8 mouse cellular contexts compared by ENCODE assay signal in genomic region chr7:121640998-121641762, GRCm38 (mm10).
A peak's percentile ranks its signal among the peaks of the same experiment; 100 is the strongest.
DNase-seq lines count a peak whose midpoint lies in the region; ATAC-seq and TF ChIP-seq lines count a peak whose summit lies in the region.

No protein-coding gene starts in this region.

- H3K27ac ChIP-seq in testis, adult 2 months (ENCODE audit: control insufficient read depth, insufficient read depth, low read depth, low read length) = peak overlapping the region; percentile 67
- H3K27ac ChIP-seq in limb, embryonic 14.5 days (replicated peaks; ENCODE audit: low read depth, low read length) = no peak overlapping the region
- H3K27ac ChIP-seq in neural tube, embryonic 11.5 days (ENCODE audit: low read depth, low read length) = no peak overlapping the region

- H3K9me3 ChIP-seq in limb, embryonic 14.5 days (ENCODE audit: control insufficient read depth, low read length) = no peaks in the 10 kb centered on the region
- no peaks in the 10 kb centered on the region for H3K9me3 ChIP-seq in neural tube, embryonic 11.5 days (ENCODE audit: control insufficient read depth, low read length)

- H3K4me3 ChIP-seq in testis, adult 2 months (ENCODE audit: control insufficient read depth, low read depth, low read length) = peak overlapping the region; percentile 17; the same call in 1 of the 2 replicates
- H3K4me3 ChIP-seq in limb, embryonic 14.5 days (replicated peaks; ENCODE audit: low read length) = no peak overlapping the region
- H3K4me3 ChIP-seq in neural tube, embryonic 11.5 days (ENCODE audit: low read depth, low read length) = no peak overlapping the region

- H3K36me3 ChIP-seq in testis, adult 2 months (ENCODE audit: control insufficient read depth, insufficient read depth, low read length) = no peaks in the 10 kb centered on the region; the same call in 1 of the 2 replicates
- H3K36me3 ChIP-seq in limb, embryonic 14.5 days (ENCODE audit: control insufficient read depth, insufficient read depth, low read length) = peaks cover 6% of the 10 kb centered on the region; the same call in 1 of the 2 replicates
- H3K36me3 ChIP-seq in neural tube, embryonic 11.5 days (ENCODE audit: control insufficient read depth, insufficient read depth, low read length) = no peaks in the 10 kb centered on the region

- 58% methylated on average over 12 of the region's 12 CpGs for WGBS in limb, embryonic 14.5 days
- 65% methylated on average over 12 of the region's 12 CpGs for WGBS in neural tube, embryonic 11.5 days

- no peaks in the 10 kb centered on the region for H3K27me3 ChIP-seq in testis, adult 2 months (ENCODE audit: control insufficient read depth, insufficient read depth, low read length)
- no peaks in the 10 kb centered on the region for H3K27me3 ChIP-seq in limb, embryonic 14.5 days (ENCODE audit: control insufficient read depth, insufficient read depth, low read length)
- H3K27me3 ChIP-seq in neural tube, embryonic 11.5 days (ENCODE audit: control insufficient read depth, insufficient read depth, low read length) = no peaks in the 10 kb centered on the region

- H3K9ac ChIP-seq in limb, embryonic 14.5 days (ENCODE audit: low read depth, low read length, severe bottlenecking) = no peak overlapping the region
- H3K9ac ChIP-seq in neural tube, embryonic 11.5 days (ENCODE audit: low read length) = no peak overlapping the region

- H3K4me2 ChIP-seq in limb, embryonic 14.5 days (replicated peaks; ENCODE audit: low read depth, low read length, severe bottlenecking) = no peak overlapping the region
- H3K4me2 ChIP-seq in neural tube, embryonic 11.5 days (ENCODE audit: low read depth) = no peak overlapping the region

- TF ChIP-seq CTCF in testis, adult 2 months (IDR thresholded peaks at IDR 0.05; ENCODE audit: control insufficient read depth, insufficient read depth, insufficient replicate concordance, low read depth, low read length) = no peak

- no peak for DNase-seq in testis, postnatal 14 days (ENCODE audit: low spot score)
- peak; percentile 76 for DNase-seq in adrenal gland, postnatal 10 days
- DNase-seq in embryo, embryonic 9.5 days (ENCODE audit: extremely low spot score) = peak; percentile 44
- DNase-seq in limb, embryonic 14.5 days (ENCODE audit: low spot score) = peak; percentile 61
- peak; percentile 53 for DNase-seq in neural tube, embryonic 11.5 days (ENCODE audit: low spot score)
- DNase-seq in yolk sac, embryonic 10.5 days (ENCODE audit: low spot score) = peak; percentile 21

- no peaks in the 10 kb centered on the region for H3K4me1 ChIP-seq in testis, adult 2 months (ENCODE audit: control insufficient read depth, insufficient read depth, low read length)
- H3K4me1 ChIP-seq in limb, embryonic 14.5 days (ENCODE audit: control insufficient read depth, insufficient read depth, low read length) = no peaks in the 10 kb centered on the region
- H3K4me1 ChIP-seq in neural tube, embryonic 11.5 days (ENCODE audit: control insufficient read depth, insufficient read depth, low read length) = no peaks in the 10 kb centered on the region

- peak; percentile 89 for ATAC-seq in inflammation-experienced regulatory T-cells, adult 6 months
- no peak for ATAC-seq in limb, embryonic 14.5 days (ENCODE audit: low FRiP score, low read depth)
- no peak for ATAC-seq in neural tube, embryonic 11.5 days (ENCODE audit: insufficient read depth, low FRiP score, low TSS enrichment)

- no peak for TF ChIP-seq POLR2A in testis, adult 2 months (IDR thresholded peaks at IDR 0.05; ENCODE audit: control insufficient read depth, low read depth, low read length)
- no peak for TF ChIP-seq POLR2A in limb, embryonic 14.5 days (IDR thresholded peaks at IDR 0.05; ENCODE audit: borderline replicate concordance, extremely low read depth, insufficient read depth, insufficient read length)
